Mouse (Mus musculus) lung, embryonic 16.5 days (tissue): ENCODE data around the gene Taf12. TPM values are rescaled to one million over a fixed set of nuclear protein-coding genes. Genes with fewer than 3 reads are reported as not detected.

Source experiments
- polyA plus RNA-seq: library from polyadenylated mRNA; unstranded; fragments of >200 nt; fragmentation: Nextera tagmentation; extraction: Ambion mirVana; gene quantifications from 2 replicates; pipeline ENCODE4 v1.2.1, GENCODE M21; 2015

Gene Taf12
- polyA plus RNA-seq, 1 experiment from 2014 or later, result 48.5 TPM

Other genes with a start within 250 kb of the Taf12 start
- gene Gm10300, start 199.7 kb upstream of the Taf12 start, polyA plus RNA-seq, result 0.10 TPM in 1 of 2 replicates, not detected in the other
- gene Epb41, start 199.1 kb upstream of the Taf12 start, polyA plus RNA-seq, result 56.8 and 57.7 TPM in 2 replicates
- 0.04 and 0.15 TPM in 2 replicates for gene Oprd1, start 129.9 kb upstream of the Taf12 start, polyA plus RNA-seq
- 87.7 and 97.8 TPM in 2 replicates for gene Ythdf2, start 62.1 kb upstream of the Taf12 start, polyA plus RNA-seq
- 36.2 and 36.7 TPM in 2 replicates for gene Gmeb1, start 12.8 kb upstream of the Taf12 start, polyA plus RNA-seq
- gene Rab42, start 29.0 kb downstream of the Taf12 start, polyA plus RNA-seq, result 2.1 and 2.5 TPM in 2 replicates
- 67.0 TPM in 2 replicates for gene Trnau1ap, start 55.2 kb downstream of the Taf12 start, polyA plus RNA-seq
- 73.0 and 73.9 TPM in 2 replicates for gene Rcc1, start 79.2 kb downstream of the Taf12 start, polyA plus RNA-seq
- 20.1 and 20.8 TPM in 2 replicates for gene Phactr4, start 148.1 kb downstream of the Taf12 start, polyA plus RNA-seq
- gene Med18, start 189.5 kb downstream of the Taf12 start, polyA plus RNA-seq, result 22.6 and 24.8 TPM in 2 replicates
- 10.6 and 12.3 TPM in 2 replicates for gene Sesn2, start 236.1 kb downstream of the Taf12 start, polyA plus RNA-seq